Mouse (Mus musculus): ENCODE measurements at regions not wholly inside any gene's neighbourhood (a gene's known extent, or its start where the extent isn't known, plus 50 kb on each side); places are given as distances from the start of the nearest gene placed in this dataset.

- no peak for DNase-seq (ENCODE audit: extremely low spot score, low read depth, low spot score)
Measured at GRCm38 (mm10) chr17:88336140-88336769, 104.3 kb upstream of the Foxn2 start.

- DNase-seq (ENCODE audit: extremely low spot score, low read depth, low spot score) = no peak
Measured at GRCm38 (mm10) chr17:88337649-88338404, 102.7 kb upstream of the Foxn2 start.

- no peak for DNase-seq (ENCODE audit: extremely low spot score, low read depth, low spot score)
Measured at GRCm38 (mm10) chr17:88341141-88341540, 99.4 kb upstream of the Foxn2 start.

GRCm38 (mm10) chr17:88341599-88341998 is 98.9 kb upstream of the Foxn2 start:
- DNase-seq (ENCODE audit: extremely low spot score, low read depth, low spot score) = no peak

- DNase-seq (ENCODE audit: extremely low spot score, low read depth, low spot score) = no peak
Measured at GRCm38 (mm10) chr17:88343091-88343783, 97.3 kb upstream of the Foxn2 start.

GRCm38 (mm10) chr17:88345433-88345832 is 95.1 kb upstream of the Foxn2 start:
- DNase-seq (ENCODE audit: extremely low spot score, low read depth, low spot score) = no peak

- no peak for DNase-seq (ENCODE audit: extremely low spot score, low read depth, low spot score)
Measured at GRCm38 (mm10) chr17:88346896-88347295, 93.6 kb upstream of the Foxn2 start.

GRCm38 (mm10) chr17:88349825-88350460 is 90.6 kb upstream of the Foxn2 start:
- DNase-seq (ENCODE audit: extremely low spot score, low read depth, low spot score) = no peak

- DNase-seq (ENCODE audit: extremely low spot score, low read depth, low spot score) = no peak
Measured at GRCm38 (mm10) chr17:88350986-88351385, 89.5 kb upstream of the Foxn2 start.

GRCm38 (mm10) chr17:88352960-88353359 is 87.6 kb upstream of the Foxn2 start:
- no peak for DNase-seq (ENCODE audit: extremely low spot score, low read depth, low spot score)

- no peak for DNase-seq (ENCODE audit: extremely low spot score, low read depth, low spot score)
Measured at GRCm38 (mm10) chr17:88361161-88361560, 79.3 kb upstream of the Foxn2 start.

- DNase-seq (ENCODE audit: extremely low spot score, low read depth, low spot score) = no peak
Measured at GRCm38 (mm10) chr17:88362404-88362803, 78.1 kb upstream of the Foxn2 start.

GRCm38 (mm10) chr17:88367876-88368275 is 72.6 kb upstream of the Foxn2 start:
- DNase-seq (ENCODE audit: extremely low spot score, low read depth, low spot score) = no peak

- DNase-seq (ENCODE audit: extremely low spot score, low read depth, low spot score) = no peak
Measured at GRCm38 (mm10) chr17:88369971-88370370, 70.5 kb upstream of the Foxn2 start.

- DNase-seq (ENCODE audit: extremely low spot score, low read depth, low spot score) = no peak
Measured at GRCm38 (mm10) chr17:88370676-88371075, 69.8 kb upstream of the Foxn2 start.

- DNase-seq (ENCODE audit: extremely low spot score, low read depth, low spot score) = no peak
Measured at GRCm38 (mm10) chr17:88378505-88378904, 62.0 kb upstream of the Foxn2 start.

- no peak for DNase-seq (ENCODE audit: extremely low spot score, low read depth, low spot score)
Measured at GRCm38 (mm10) chr17:88379389-88379788, 61.1 kb upstream of the Foxn2 start.

- DNase-seq (ENCODE audit: extremely low spot score, low read depth, low spot score) = no peak
Measured at GRCm38 (mm10) chr17:88381106-88381505, 59.4 kb upstream of the Foxn2 start.

GRCm38 (mm10) chr17:88383447-88383846 is 57.1 kb upstream of the Foxn2 start:
- DNase-seq (ENCODE audit: extremely low spot score, low read depth, low spot score) = no peak

GRCm38 (mm10) chr17:88388441-88388951 is 52.0 kb upstream of the Foxn2 start:
- DNase-seq (ENCODE audit: extremely low spot score, low read depth, low spot score) = no peak

Measured in hindlimb bud, embryonic 11.5 days (tissue).